Mouse (Mus musculus) stomach, embryonic 16.5 days (tissue): ENCODE data around the gene Zfp341. TPM values are rescaled to one million over a fixed set of nuclear protein-coding genes. Genes with fewer than 3 reads are reported as not detected.

ENCODE experiments used
- ATAC-seq: fragments of 200-750 bp; cut with Nextera tagmentation; 2 replicates; pipeline ENCODE4 v1.8.0; 2017; ENCODE audit warnings: moderate number of reproducible peaks, moderate TSS enrichment; ENCODE audit not compliant: insufficient read depth, low FRiP score
- H3K27ac ChIP-seq: fragments of 300-500 bp; sonication (generic); 2 replicates; pipeline ENCODE4 v1.5.1; 2014; ENCODE audit warnings: low read length
- H3K27me3 ChIP-seq: fragments of 300-500 bp; sonication (generic); 2 replicates; pipeline ENCODE4 v1.6.1; 2014; ENCODE audit warnings: low read length, control low read depth, mixed read lengths; ENCODE audit not compliant: control insufficient read depth, insufficient read depth
- H3K36me3 ChIP-seq: fragments of 300-500 bp; sonication (generic); 2 replicates; pipeline ENCODE4 v1.6.1; 2014; ENCODE audit warnings: low read length; ENCODE audit not compliant: control insufficient read depth, insufficient read depth
- H3K4me1 ChIP-seq: fragments of 300-500 bp; sonication (generic); 2 replicates; pipeline ENCODE4 v1.6.1; 2014; ENCODE audit warnings: low read length, control low read depth, mixed read lengths; ENCODE audit not compliant: control insufficient read depth, insufficient read depth
- H3K4me2 ChIP-seq: fragments of 300-500 bp; sonication (generic); 2 replicates; pipeline ENCODE4 v1.6.1; 2014; ENCODE audit warnings: low read depth, low read length, mixed read lengths
- H3K4me3 ChIP-seq: fragments of 300-500 bp; sonication (generic); replicated peaks from 2 replicates; pipeline ENCODE4 v1.5.1; 2014; ENCODE audit warnings: mild to moderate bottlenecking, low read length
- H3K9ac ChIP-seq: fragments of 300-500 bp; sonication (generic); 2 replicates; pipeline ENCODE4 v1.6.1; 2014; ENCODE audit warnings: low read length
- H3K9me3 ChIP-seq: fragments of 300-500 bp; sonication (generic); replicated peaks from 2 replicates; pipeline ENCODE4 v1.6.1; 2016; ENCODE audit warnings: low read length, control low read depth; ENCODE audit not compliant: control insufficient read depth
- WGBS: fragments of 180-500 bp; shearing (Covaris S2); extraction: QIAGEN DNeasy Blood & Tissue Kit; methylation state at CpG from one replicate; pipeline ENCODE4 v1.1.7; 2014; 5-methylcytosine and 5-hydroxymethylcytosine counted together
- polyA plus RNA-seq: library from polyadenylated mRNA; unstranded; fragments of >200 nt; fragmentation: Nextera tagmentation; extraction: Ambion mirVana; gene quantifications from 2 replicates; pipeline ENCODE4 v1.2.1, GENCODE M21; 2015

Gene Zfp341
- polyA plus RNA-seq, 1 experiment from 2014 or later: 0.59 TPM

GRCm38 (mm10) chr2:154583906-154584872, 28.9 kb upstream of the Zfp341 start:
- 0 out of 2 replicates have a peak, but pooled peaks cover 7% of the 10 kb centered on the region for H3K4me1 ChIP-seq
- WGBS: 49% methylated on average over 15 of the region's 15 CpGs
- H3K27me3 ChIP-seq: no peaks in the 10 kb centered on the region
- ATAC-seq: peak; percentile 67; the same call in 1 of the 2 replicates
- no peak overlapping the region for H3K4me3 ChIP-seq
- H3K9ac ChIP-seq: no peak overlapping the region; the same call in 1 of the 2 replicates
- no peak overlapping the region for H3K4me2 ChIP-seq
- peaks cover 5% of the 10 kb centered on the region; the same call in 1 of the 2 replicates for H3K36me3 ChIP-seq
- H3K27ac ChIP-seq: no peak overlapping the region
- peaks cover 4% of the 10 kb centered on the region; the same call in 1 of the 2 replicates for H3K9me3 ChIP-seq

DNA sequence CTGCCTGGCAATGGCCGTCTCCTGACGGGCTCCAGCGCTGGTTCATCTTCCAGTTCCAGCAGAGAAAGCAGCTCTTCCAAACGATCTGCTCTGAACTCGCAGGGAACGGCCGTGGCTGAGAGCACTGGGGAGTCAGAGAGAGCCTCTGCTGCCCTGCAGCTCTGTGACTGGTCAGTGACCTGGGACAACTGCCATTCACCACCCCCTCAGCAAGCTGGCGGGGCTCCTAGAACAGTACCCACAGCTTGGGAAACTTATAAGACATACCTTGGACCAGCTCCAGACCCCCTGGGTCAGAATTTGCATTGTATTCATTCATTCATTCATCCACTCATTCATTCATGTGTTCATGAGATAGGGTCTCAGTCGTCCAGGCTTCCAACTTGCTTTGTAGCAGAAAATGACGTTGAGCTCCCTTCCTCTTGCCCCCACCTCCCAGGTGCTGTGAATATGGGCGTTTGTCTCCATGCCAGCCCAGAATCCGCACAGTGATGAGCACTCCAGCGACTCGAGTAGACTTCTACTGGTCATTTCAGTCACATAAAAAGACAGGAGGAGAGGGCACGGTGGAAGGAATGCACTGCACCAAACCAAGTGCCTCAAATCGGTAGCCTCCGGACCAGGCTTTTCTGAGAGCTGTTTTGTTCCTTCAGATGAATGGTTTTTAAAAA, 28.0 kb upstream of the Zfp341 start:
- Histone ChIP-seq H3K9ac (no peak overlapping the region), H3K4me3 (no peak overlapping the region), H3K9me3 (peaks cover 4% of the 10 kb centered on the region; the same call in 1 of the 2 replicates), H3K36me3 (peaks cover 5% of the 10 kb centered on the region; the same call in 1 of the 2 replicates), H3K4me1 (0 out of 2 replicates have a peak, but pooled peaks cover 7% of the 10 kb centered on the region), H3K27me3 (no peaks in the 10 kb centered on the region), H3K27ac (no peak overlapping the region), H3K4me2 (no peak overlapping the region)
- WGBS: 68% methylated on average over 17 of the region's 17 CpGs
- no peak for ATAC-seq

DNA sequence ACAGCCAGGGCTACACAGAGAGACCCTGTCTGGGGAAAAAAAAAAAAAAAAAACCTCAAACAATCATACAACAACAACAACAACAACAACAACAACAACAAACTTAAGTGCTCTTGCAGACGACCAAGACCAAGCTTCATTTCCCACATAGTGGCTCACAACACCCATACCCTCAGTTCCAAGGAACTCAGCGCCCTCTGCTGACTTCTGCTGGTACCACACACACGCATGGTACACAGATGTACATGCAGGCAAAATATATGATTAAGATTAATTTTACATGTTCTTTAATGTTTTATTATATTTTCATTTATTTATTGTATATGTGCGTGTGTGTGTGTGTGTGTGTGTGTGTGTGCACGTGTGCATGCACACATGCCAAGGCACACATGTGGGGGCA, 26.7 kb upstream of the Zfp341 start:
- Histone ChIP-seq H3K36me3 (peaks cover 5% of the 10 kb centered on the region; the same call in 1 of the 2 replicates), H3K9ac (no peak overlapping the region), H3K4me3 (no peak overlapping the region), H3K27me3 (no peaks in the 10 kb centered on the region), H3K27ac (no peak overlapping the region), H3K4me2 (no peak overlapping the region), H3K9me3 (peaks cover 4% of the 10 kb centered on the region; the same call in 1 of the 2 replicates), H3K4me1 (0 out of 2 replicates have a peak, but pooled peaks cover 7% of the 10 kb centered on the region)
- 82% methylated on average over 5 of the region's 5 CpGs for WGBS
- ATAC-seq: no peak

DNA sequence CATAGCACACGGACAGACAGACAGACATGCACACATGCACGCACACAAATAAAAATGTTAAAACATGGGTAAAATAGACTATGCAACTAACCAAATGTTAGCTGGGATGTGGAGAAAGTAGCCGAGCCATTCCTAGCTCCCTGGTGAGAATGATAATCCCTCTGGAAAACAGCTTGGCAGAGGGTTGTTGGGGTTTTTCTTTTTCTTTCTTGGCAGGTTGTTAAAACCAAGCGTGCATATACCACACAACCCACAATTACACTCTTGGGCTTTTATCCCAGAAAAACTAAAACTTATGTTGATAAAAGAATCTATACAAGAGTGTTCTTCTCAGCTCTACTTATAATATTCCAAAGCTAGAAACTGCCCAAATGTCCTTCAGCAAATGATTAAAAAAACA, 24.0 kb upstream of the Zfp341 start:
- H3K9me3 ChIP-seq: peaks cover 4% of the 10 kb centered on the region; the same call in 1 of the 2 replicates
- ATAC-seq: no peak
- peaks cover 8% of the 10 kb centered on the region for H3K36me3 ChIP-seq
- 87% methylated on average over 4 of the region's 4 CpGs for WGBS
- no peaks in the 10 kb centered on the region for H3K27me3 ChIP-seq
- 0 out of 2 replicates have a peak, but pooled peaks cover 4% of the 10 kb centered on the region for H3K4me1 ChIP-seq
- H3K27ac ChIP-seq: no peak overlapping the region
- H3K4me3 ChIP-seq: no peak overlapping the region
- H3K9ac ChIP-seq: no peak overlapping the region
- H3K4me2 ChIP-seq: no peak overlapping the region

GRCm38 (mm10) chr2:154591239-154591638, 21.9 kb upstream of the Zfp341 start:
- H3K27me3 ChIP-seq: no peaks in the 10 kb centered on the region
- no peak overlapping the region for H3K4me2 ChIP-seq
- no peaks in the 10 kb centered on the region for H3K4me1 ChIP-seq
- H3K36me3 ChIP-seq: peaks cover 8% of the 10 kb centered on the region
- no peak for ATAC-seq
- no peak overlapping the region for H3K27ac ChIP-seq
- no peak overlapping the region for H3K9ac ChIP-seq
- H3K9me3 ChIP-seq: peaks cover 4% of the 10 kb centered on the region; the same call in 1 of the 2 replicates
- WGBS: 80% methylated on average over 3 of the region's 3 CpGs
- no peak overlapping the region for H3K4me3 ChIP-seq

- Histone ChIP-seq H3K27me3 (no peaks in the 10 kb centered on the region), H3K9ac (no peak overlapping the region), H3K27ac (no peak overlapping the region), H3K4me1 (no peaks in the 10 kb centered on the region), H3K9me3 (no peaks in the 10 kb centered on the region), H3K4me3 (no peak overlapping the region), H3K4me2 (no peak overlapping the region), H3K36me3 (peaks cover 3% of the 10 kb centered on the region; the same call in 1 of the 2 replicates)
- ATAC-seq: no peak
- 65% methylated on average over 3 of the region's 3 CpGs for WGBS
Measured at GRCm38 (mm10) chr2:154593025-154593424, 20.1 kb upstream of the Zfp341 start.

DNA sequence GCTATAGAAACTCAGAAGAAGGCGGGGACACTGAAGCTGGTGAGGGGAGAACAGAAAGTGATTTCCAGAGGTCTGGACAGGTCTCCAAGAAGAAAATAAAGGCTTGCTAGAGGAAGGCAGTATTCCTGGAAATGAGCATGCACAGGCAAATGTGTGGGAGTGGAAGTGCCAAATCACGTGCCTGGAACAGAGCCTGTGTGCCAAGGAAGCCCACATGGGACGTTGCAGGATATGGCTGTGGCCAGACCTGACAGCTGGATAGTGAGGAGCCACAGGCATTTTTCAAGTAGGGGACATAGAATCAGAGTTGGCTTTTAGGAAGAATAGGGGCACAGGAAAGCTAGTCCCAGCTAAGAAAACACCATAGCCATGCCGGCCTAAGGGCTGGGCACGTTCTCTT, 17.3 kb upstream of the Zfp341 start:
- H3K36me3 ChIP-seq: peaks cover 3% of the 10 kb centered on the region; the same call in 1 of the 2 replicates
- H3K27me3 ChIP-seq: no peaks in the 10 kb centered on the region
- no peak for ATAC-seq
- no peak overlapping the region for H3K4me2 ChIP-seq
- H3K9ac ChIP-seq: no peak overlapping the region
- H3K4me3 ChIP-seq: no peak overlapping the region
- no peaks in the 10 kb centered on the region for H3K4me1 ChIP-seq
- H3K9me3 ChIP-seq: no peaks in the 10 kb centered on the region
- no peak overlapping the region for H3K27ac ChIP-seq
- WGBS: 76% methylated on average over 5 of the region's 5 CpGs

GRCm38 (mm10) chr2:154597399-154597798, 15.7 kb upstream of the Zfp341 start:
- Histone ChIP-seq H3K4me2 (no peak overlapping the region), H3K36me3 (peaks cover 3% of the 10 kb centered on the region; the same call in 1 of the 2 replicates), H3K4me1 (peaks cover under 1% of the 10 kb centered on the region), H3K9ac (no peak overlapping the region), H3K4me3 (no peak overlapping the region), H3K9me3 (no peaks in the 10 kb centered on the region), H3K27me3 (no peaks in the 10 kb centered on the region), H3K27ac (no peak overlapping the region)
- 86% methylated on average over 3 of the region's 3 CpGs for WGBS
- no peak for ATAC-seq

DNA sequence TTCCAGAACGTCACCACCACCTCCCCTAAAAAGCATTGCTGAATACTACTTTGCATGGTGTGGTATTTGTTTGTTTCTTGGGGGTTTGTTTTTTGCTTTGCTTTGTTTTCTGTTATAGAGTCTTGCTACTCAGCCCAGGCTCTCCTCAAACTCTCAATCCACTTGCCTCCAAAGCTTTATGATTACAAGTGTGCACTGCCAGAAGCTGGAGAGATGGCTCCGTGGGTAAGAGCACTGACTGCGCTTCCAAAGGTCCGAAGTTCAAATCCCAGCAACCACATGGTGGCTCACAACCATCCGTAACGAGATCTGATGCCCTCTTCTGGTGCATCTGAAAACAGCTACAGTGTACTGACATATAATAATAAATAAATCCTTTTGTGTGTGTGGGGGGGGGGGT, 12.5 kb upstream of the Zfp341 start:
- H3K9me3 ChIP-seq: no peaks in the 10 kb centered on the region
- H3K27me3 ChIP-seq: no peaks in the 10 kb centered on the region
- no peaks in the 10 kb centered on the region for H3K36me3 ChIP-seq
- WGBS: 74% methylated on average over 6 of the region's 6 CpGs
- H3K4me2 ChIP-seq: no peak overlapping the region
- no peak for ATAC-seq
- no peak overlapping the region for H3K9ac ChIP-seq
- H3K4me1 ChIP-seq: peaks cover 9% of the 10 kb centered on the region
- no peak overlapping the region for H3K4me3 ChIP-seq
- no peak overlapping the region for H3K27ac ChIP-seq
